Mouse (Mus musculus) spleen, adult 2 months (tissue): ENCODE measurements around the gene Zfp811. TPM values are rescaled to one million over a fixed set of nuclear protein-coding genes. Genes with fewer than 3 reads are reported as not detected.
"Not testable (repeated sequence)": the region's sequence is repeated elsewhere in the genome, so short reads cannot be mapped to it uniquely, and the experiment has no call there.

Source experiments
- DNase-seq, 2 experiments: peaks; one replicate each; pipeline versions ENCODE4 v3.0.0 to v3.0.0-alpha.2; 2012 to 2021; ENCODE audit warnings: low spot score in 2 of 2, low read depth in 1 of 2
- H3K27ac ChIP-seq: fragments of 200-500 bp; 2 replicates; pipeline ENCODE4 v1.5.1; 2012; ENCODE audit warnings: low read length, inconsistent platforms; ENCODE audit not compliant: insufficient read depth
- H3K27me3 ChIP-seq: fragments of 200-500 bp; 2 replicates; pipeline ENCODE4 v1.6.1; 2012; ENCODE audit warnings: mild to moderate bottlenecking, moderate library complexity, low read length, inconsistent platforms; ENCODE audit not compliant: control insufficient read depth, insufficient read depth
- H3K36me3 ChIP-seq: fragments of 200-500 bp; 2 replicates; pipeline ENCODE4 v1.6.1; 2012; ENCODE audit warnings: mild to moderate bottlenecking, low read length, inconsistent platforms; ENCODE audit not compliant: control insufficient read depth, insufficient read depth
- H3K4me1 ChIP-seq: fragments of 200-500 bp; 2 replicates; pipeline ENCODE4 v1.6.1; 2011; ENCODE audit warnings: inconsistent platforms; ENCODE audit not compliant: control insufficient read depth, insufficient read depth, insufficient read length
- H3K4me3 ChIP-seq: fragments of 200-500 bp; 2 replicates; pipeline ENCODE4 v1.5.1; 2011; ENCODE audit warnings: mild to moderate bottlenecking, inconsistent platforms; ENCODE audit not compliant: insufficient read depth, insufficient read length; ENCODE audit errors: extremely low read depth
- CTCF ChIP-seq: fragments of 200-500 bp; IDR thresholded peaks from 2 replicates; pipeline ENCODE4 v1.5.1; 2011; ENCODE audit warnings: mild to moderate bottlenecking, inconsistent platforms; ENCODE audit not compliant: insufficient read depth, insufficient read length, insufficient replicate concordance; ENCODE audit errors: extremely low read depth
- POLR2A ChIP-seq: fragments of 200-500 bp; IDR thresholded peaks from 2 replicates; pipeline ENCODE4 v1.6.1; 2011; ENCODE audit warnings: low read depth, low read length, inconsistent platforms
- WGBS: fragments of 180-500 bp; shearing (Covaris S2); methylation state at CpG from one replicate; pipeline ENCODE4 v1.1.7; 2018; 5-methylcytosine and 5-hydroxymethylcytosine counted together
- polyA plus RNA-seq: library from polyadenylated mRNA; depleted of rRNA; stranded (reverse); fragments of >200 nt; gene quantifications from 2 replicates; pipeline ENCODE4 v1.2.3, GENCODE M21; 2012; rRNA removed

The Zfp811 gene
- polyA plus RNA-seq, result 0.04 TPM in 1 of 2 replicates, not detected in the other

GRCm38 (mm10) chr17:32809544-32810374 lies at the start of gene Zfp811:
Zfp811 (minus strand) TSS chr17:32809931.
- Histone ChIP-seq H3K36me3 (no peaks in the 10 kb centered on the region), H3K27ac (no peak within 1 kb of the TSS), H3K27me3 (peaks cover 5% of the 10 kb centered on the region), H3K4me3 (no peak within 1 kb of the TSS), H3K4me1 (no peaks in the 10 kb centered on the region)
- no peak for DNase-seq
- TF ChIP-seq CTCF (no peak), POLR2A (no peak)
- WGBS, result 19% methylated on average over 17 of the region's 17 CpGs

- WGBS, result 52% methylated on average over 4 of the region's 6 CpGs
- not testable (repeated sequence) for H3K27ac ChIP-seq, H3K36me3 ChIP-seq, DNase-seq, H3K27me3 ChIP-seq, H3K4me3 ChIP-seq, H3K4me1 ChIP-seq
Measured at GRCm38 (mm10) chr17:32856713-32857112, 47.0 kb upstream of the Zfp811 start.

GRCm38 (mm10) chr17:32851581-32851980 lies 41.9 kb upstream of the Zfp811 start:
- 75% methylated on average over 7 of the region's 7 CpGs for WGBS

GRCm38 (mm10) chr17:32841388-32841787 lies 31.7 kb upstream of the Zfp811 start:
- no peak overlapping the region for H3K27ac ChIP-seq
- DNase-seq, result no peak
- H3K36me3 ChIP-seq, result no peaks in the 10 kb centered on the region
- WGBS, result 85% methylated on average over 2 of the region's 2 CpGs
- TF ChIP-seq CTCF (no peak), POLR2A (no peak)
- no peak overlapping the region for H3K4me3 ChIP-seq
- H3K4me1 ChIP-seq, result no peaks in the 10 kb centered on the region
- no peaks in the 10 kb centered on the region for H3K27me3 ChIP-seq

More at GRCm38 (mm10) chr17:32851581-32851980, 41.9 kb upstream of the Zfp811 start:
- no peak for TF ChIP-seq POLR2A
- TF ChIP-seq CTCF, result no peak
- H3K4me3 ChIP-seq, result no peak overlapping the region
- no peak for DNase-seq
- H3K36me3 ChIP-seq, result no peaks in the 10 kb centered on the region
- H3K27me3 ChIP-seq, result no peaks in the 10 kb centered on the region
- H3K4me1 ChIP-seq, result no peaks in the 10 kb centered on the region
- no peak overlapping the region for H3K27ac ChIP-seq

- TF ChIP-seq POLR2A (no peak), CTCF (no peak)
- Histone ChIP-seq H3K36me3 (no peaks in the 10 kb centered on the region), H3K4me3 (no peak overlapping the region), H3K27ac (no peak overlapping the region), H3K4me1 (no peaks in the 10 kb centered on the region), H3K27me3 (no peaks in the 10 kb centered on the region)
- no peak for DNase-seq
- 54% methylated on average over 15 of the region's 15 CpGs for WGBS
Measured at GRCm38 (mm10) chr17:32839083-32839802, 29.5 kb upstream of the Zfp811 start.

GRCm38 (mm10) chr17:32830418-32830782 lies 20.7 kb upstream of the Zfp811 start:
- no peak for DNase-seq
- Histone ChIP-seq H3K27ac (no peak overlapping the region), H3K36me3 (no peaks in the 10 kb centered on the region), H3K27me3 (no peaks in the 10 kb centered on the region), H3K4me3 (peak overlapping the region; percentile 82; the same call in 1 of the 2 replicates), H3K4me1 (peaks cover 2% of the 10 kb centered on the region; the same call in 1 of the 2 replicates)
- WGBS, result 36% methylated on average over 3 of the region's 3 CpGs
- TF ChIP-seq POLR2A (no peak), CTCF (no peak)
